Mouse (Mus musculus): ENCODE measurements around the gene Prm2. TPM values are rescaled to one million over a fixed set of nuclear protein-coding genes. Genes with fewer than 3 reads are reported as not detected.

Gene Prm2
- polyA plus RNA-seq (2014; fragmentation: Nextera tagmentation; extraction: Ambion mirVana) = not detected in 2 replicates

DNA sequence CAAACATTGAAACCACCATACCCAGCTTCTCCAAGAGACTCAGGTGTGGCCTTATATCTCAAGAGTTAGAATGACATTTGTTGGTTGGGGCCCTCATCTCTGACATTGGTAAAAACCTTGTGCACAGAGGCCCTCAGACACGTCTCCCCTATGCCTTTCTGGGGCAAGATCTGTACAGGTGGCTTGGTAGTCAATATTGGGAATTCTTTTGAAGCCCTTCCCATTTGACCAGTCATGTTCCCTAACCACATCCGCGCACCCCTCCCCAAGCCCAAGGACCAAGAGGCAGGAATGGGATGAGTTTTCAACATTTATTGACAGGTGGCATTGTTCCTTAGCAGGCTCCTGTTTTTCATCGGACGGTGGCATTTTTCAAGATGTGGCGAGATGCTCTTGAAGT, at the start of gene Prm2:
TSS of gene Prm2 (minus strand) at position 101 of the 400 bp plus-strand sequence.
- no peak for ATAC-seq (replicated peaks; ENCODE audit: low FRiP score)
- Histone ChIP-seq H3K36me3 (ENCODE audit: control insufficient read depth, insufficient read depth, low read length) (no peaks in the 10 kb centered on the region), H3K27ac (ENCODE audit: low read depth, low read length) (no peak within 1 kb of the TSS), H3K4me2 (ENCODE audit: low read depth, low read length, severe bottlenecking) (no peak within 1 kb of the TSS), H3K27me3 (ENCODE audit: control insufficient read depth, insufficient read depth, low read length) (no peaks in the 10 kb centered on the region), H3K4me3 (ENCODE audit: low read depth, low read length) (no peak within 1 kb of the TSS), H3K9ac (ENCODE audit: low read length) (no peak within 1 kb of the TSS), H3K9me3 (ENCODE audit: control insufficient read depth, low read length) (no peaks in the 10 kb centered on the region), H3K4me1 (replicated peaks; ENCODE audit: control insufficient read depth, insufficient read depth, low read length) (no peaks in the 10 kb centered on the region)
- WGBS = 75% methylated on average over 6 of the region's 6 CpGs
- no peak for DNase-seq (ENCODE audit: low spot score)

DNA sequence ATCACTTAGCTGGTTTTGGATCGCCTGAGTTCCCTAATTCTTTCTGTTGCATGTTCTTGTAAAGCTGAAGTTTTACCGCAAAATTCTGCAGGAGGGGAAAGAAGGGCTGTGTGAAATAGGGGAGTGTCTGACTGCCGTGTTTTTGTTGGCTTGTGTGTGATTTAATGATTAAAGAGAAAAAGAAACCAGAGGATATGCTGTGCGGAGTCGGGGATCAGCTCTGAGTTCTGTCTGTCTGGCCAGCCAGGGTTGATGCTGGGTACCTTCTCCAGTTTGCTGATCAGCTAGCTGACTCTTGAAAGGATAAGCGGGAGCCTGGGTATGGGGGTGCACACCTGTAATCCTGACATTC, 48.4 kb upstream of the Prm2 start:
- no peak overlapping the region for H3K9ac ChIP-seq (ENCODE audit: low read length)
- H3K27ac ChIP-seq (ENCODE audit: low read depth, low read length) = no peak overlapping the region
- no peak for DNase-seq (ENCODE audit: low spot score)
- WGBS = 85% methylated on average over 6 of the region's 6 CpGs
- H3K9me3 ChIP-seq (ENCODE audit: control insufficient read depth, low read length) = no peaks in the 10 kb centered on the region
- no peak overlapping the region for H3K4me2 ChIP-seq (ENCODE audit: low read depth, low read length, severe bottlenecking)
- no peaks in the 10 kb centered on the region for H3K36me3 ChIP-seq (ENCODE audit: control insufficient read depth, insufficient read depth, low read length)
- H3K27me3 ChIP-seq (ENCODE audit: control insufficient read depth, insufficient read depth, low read length) = no peaks in the 10 kb centered on the region
- ATAC-seq (replicated peaks; ENCODE audit: low FRiP score) = no peak
- H3K4me1 ChIP-seq (replicated peaks; ENCODE audit: control insufficient read depth, insufficient read depth, low read length) = 0 out of 2 replicates have a peak, but pooled peaks cover 2% of the 10 kb centered on the region
- H3K4me3 ChIP-seq (ENCODE audit: low read depth, low read length) = no peak overlapping the region

DNA sequence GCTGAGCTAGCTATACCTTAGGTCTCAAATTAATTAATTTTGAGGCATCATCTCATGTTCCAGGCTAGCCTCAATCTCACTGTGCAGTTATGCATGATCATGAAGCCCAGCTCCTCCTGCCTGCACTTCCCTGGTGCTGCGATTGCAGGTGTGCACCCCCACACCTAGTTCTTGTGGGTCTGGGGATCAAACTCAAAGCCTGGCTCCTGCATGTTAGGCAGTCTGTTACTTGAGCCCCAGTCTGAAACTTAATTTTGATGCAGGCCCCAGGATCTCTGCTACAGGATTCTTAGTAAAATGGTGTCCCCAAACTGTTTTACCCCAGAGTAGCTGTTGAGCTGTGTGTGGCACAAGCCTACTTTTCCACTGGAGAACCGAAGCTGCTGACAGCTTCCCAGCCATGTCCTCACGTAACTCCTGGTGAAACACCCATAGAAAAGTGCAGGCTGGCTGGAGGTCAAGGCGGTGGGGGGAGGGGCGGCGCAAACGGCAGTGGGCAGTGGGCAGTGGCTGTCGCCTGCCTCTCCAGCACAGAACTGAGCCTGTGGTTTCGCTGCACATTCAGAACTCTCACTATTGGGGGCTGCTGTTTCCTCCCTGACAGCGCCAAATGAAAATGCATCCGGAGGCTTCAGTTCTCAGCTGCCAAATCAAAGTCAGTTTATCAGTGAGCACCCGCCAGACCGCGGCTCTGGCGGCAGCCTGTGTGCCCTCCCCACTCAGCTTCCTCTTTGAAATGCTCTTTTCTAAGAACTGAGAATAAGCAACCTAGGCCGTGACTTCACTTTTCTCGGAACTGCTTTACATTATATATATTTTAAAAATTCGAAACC, 47.8 kb upstream of the Prm2 start:
- ATAC-seq (replicated peaks; ENCODE audit: low FRiP score) (no peak), DNase-seq (ENCODE audit: low spot score) (peak; percentile 63)
- no peak overlapping the region for H3K4me2 ChIP-seq (ENCODE audit: low read depth, low read length, severe bottlenecking)
- no peak overlapping the region for H3K4me3 ChIP-seq (ENCODE audit: low read depth, low read length)
- peak overlapping the region; percentile 16; the same call in 1 of the 2 replicates for H3K9ac ChIP-seq (ENCODE audit: low read length)
- 0 out of 2 replicates have a peak, but pooled peaks cover 2% of the 10 kb centered on the region for H3K4me1 ChIP-seq (replicated peaks; ENCODE audit: control insufficient read depth, insufficient read depth, low read length)
- H3K27me3 ChIP-seq (ENCODE audit: control insufficient read depth, insufficient read depth, low read length) = no peaks in the 10 kb centered on the region
- H3K27ac ChIP-seq (ENCODE audit: low read depth, low read length) = no peak overlapping the region
- no peaks in the 10 kb centered on the region for H3K36me3 ChIP-seq (ENCODE audit: control insufficient read depth, insufficient read depth, low read length)
- no peaks in the 10 kb centered on the region for H3K9me3 ChIP-seq (ENCODE audit: control insufficient read depth, low read length)
- 32% methylated on average over 18 of the region's 18 CpGs for WGBS

DNA sequence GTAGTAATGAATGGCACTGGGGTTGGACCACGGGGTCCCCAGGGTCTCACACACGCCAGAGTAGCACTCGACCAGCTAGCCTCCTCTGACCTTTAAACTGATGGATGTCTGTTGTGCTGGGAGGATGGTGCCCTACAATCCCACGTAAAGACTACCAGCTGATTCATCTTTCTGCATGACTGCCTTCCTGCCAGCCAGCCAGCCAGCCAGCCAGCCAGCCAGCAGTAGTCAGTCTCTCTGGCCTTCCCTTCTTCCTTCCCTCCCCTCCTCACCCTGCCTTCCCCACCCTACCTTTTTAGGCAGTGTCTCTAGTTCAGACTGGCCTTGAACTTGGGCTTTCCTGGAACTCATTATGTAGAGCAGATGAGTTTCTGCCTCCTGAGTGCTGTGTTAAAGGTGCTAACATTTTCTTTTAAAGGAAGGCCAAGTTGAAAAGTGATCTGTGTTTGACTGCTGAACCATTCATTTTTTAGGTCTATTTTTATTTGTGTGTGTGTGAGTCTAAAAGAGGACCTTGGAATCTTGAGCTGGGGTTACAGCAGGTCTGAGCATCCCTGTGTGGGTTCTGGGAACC, 46.4 kb upstream of the Prm2 start:
- H3K9ac ChIP-seq (ENCODE audit: low read length) = no peak overlapping the region
- H3K27me3 ChIP-seq (ENCODE audit: control insufficient read depth, insufficient read depth, low read length) = no peaks in the 10 kb centered on the region
- WGBS = 72% methylated on average over 4 of the region's 4 CpGs
- no peak for ATAC-seq (replicated peaks; ENCODE audit: low FRiP score)
- peaks cover 7% of the 10 kb centered on the region; the same call in 1 of the 2 replicates for H3K4me1 ChIP-seq (replicated peaks; ENCODE audit: control insufficient read depth, insufficient read depth, low read length)
- no peaks in the 10 kb centered on the region for H3K36me3 ChIP-seq (ENCODE audit: control insufficient read depth, insufficient read depth, low read length)
- no peak for DNase-seq (ENCODE audit: low spot score)
- no peak overlapping the region for H3K4me3 ChIP-seq (ENCODE audit: low read depth, low read length)
- no peak overlapping the region for H3K27ac ChIP-seq (ENCODE audit: low read depth, low read length)
- H3K9me3 ChIP-seq (ENCODE audit: control insufficient read depth, low read length) = no peaks in the 10 kb centered on the region
- no peak overlapping the region for H3K4me2 ChIP-seq (ENCODE audit: low read depth, low read length, severe bottlenecking)

DNA sequence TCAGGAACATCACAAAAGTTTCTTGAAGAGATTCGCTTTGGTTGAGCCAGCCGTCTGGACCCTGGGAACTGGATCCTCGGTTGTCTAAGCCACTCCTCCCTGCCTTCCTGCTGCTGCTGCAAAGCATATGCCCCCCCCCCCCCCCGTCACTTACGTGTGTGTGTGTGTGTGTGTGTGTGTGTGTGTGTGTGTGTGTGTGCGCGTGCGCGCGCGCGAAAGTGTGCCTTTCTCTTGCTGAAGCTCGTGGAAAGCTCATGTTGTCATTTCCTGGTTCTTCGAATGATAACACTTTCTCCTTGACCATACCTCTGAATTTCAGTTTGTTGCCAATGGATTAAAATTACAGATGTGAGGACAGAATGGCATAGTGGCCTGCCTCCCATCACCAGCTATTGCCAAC, 44.1 kb upstream of the Prm2 start:
- H3K4me2 ChIP-seq (ENCODE audit: low read depth, low read length, severe bottlenecking) = no peak overlapping the region
- no peaks in the 10 kb centered on the region for H3K27me3 ChIP-seq (ENCODE audit: control insufficient read depth, insufficient read depth, low read length)
- H3K9ac ChIP-seq (ENCODE audit: low read length) = no peak overlapping the region
- no peaks in the 10 kb centered on the region for H3K36me3 ChIP-seq (ENCODE audit: control insufficient read depth, insufficient read depth, low read length)
- peaks cover 7% of the 10 kb centered on the region; the same call in 1 of the 2 replicates for H3K4me1 ChIP-seq (replicated peaks; ENCODE audit: control insufficient read depth, insufficient read depth, low read length)
- no peak overlapping the region for H3K27ac ChIP-seq (ENCODE audit: low read depth, low read length)
- no peak for DNase-seq (ENCODE audit: low spot score)
- no peaks in the 10 kb centered on the region for H3K9me3 ChIP-seq (ENCODE audit: control insufficient read depth, low read length)
- no peak for ATAC-seq (replicated peaks; ENCODE audit: low FRiP score)
- no peak overlapping the region for H3K4me3 ChIP-seq (ENCODE audit: low read depth, low read length)
- WGBS = 95% methylated on average over 12 of the region's 14 CpGs

DNA sequence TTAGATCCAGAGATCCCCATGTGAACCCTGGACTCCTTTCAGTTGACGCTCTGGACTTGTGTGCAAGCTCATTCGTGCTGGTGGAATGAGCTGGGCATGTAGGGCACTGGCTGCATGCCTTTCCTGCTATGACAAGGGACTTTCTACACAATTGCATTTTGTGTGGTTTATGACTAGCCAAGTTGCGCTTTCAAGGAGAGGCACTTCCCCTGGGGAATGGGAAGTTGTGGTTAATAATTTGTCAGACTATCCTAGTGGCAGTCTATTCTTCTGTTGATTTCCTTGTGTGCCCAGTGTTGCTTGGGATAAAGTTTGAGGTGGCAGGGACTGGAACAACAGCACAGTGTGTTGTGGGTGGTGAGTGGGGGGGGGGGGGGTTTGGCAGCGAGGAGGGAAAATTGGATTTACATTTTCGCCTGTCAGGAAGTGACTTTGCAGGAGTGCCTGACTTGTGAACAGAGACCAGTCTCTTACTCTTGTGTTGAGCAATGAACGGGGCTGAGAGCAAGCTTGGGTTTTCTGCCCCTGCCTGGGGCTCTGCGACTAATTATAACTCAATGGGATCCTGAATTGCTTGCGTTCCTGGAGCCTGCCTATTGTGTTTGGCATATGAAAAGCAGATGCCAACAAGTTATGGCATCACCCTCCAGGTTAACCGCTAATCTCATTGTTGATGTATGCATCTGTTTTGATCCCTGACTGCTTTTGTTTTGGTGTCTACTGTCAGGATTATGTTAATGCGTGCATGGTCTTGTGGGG, 42.7 kb upstream of the Prm2 start:
- no peak overlapping the region for H3K9ac ChIP-seq (ENCODE audit: low read length)
- 60% methylated on average over 10 of the region's 10 CpGs for WGBS

DNA sequence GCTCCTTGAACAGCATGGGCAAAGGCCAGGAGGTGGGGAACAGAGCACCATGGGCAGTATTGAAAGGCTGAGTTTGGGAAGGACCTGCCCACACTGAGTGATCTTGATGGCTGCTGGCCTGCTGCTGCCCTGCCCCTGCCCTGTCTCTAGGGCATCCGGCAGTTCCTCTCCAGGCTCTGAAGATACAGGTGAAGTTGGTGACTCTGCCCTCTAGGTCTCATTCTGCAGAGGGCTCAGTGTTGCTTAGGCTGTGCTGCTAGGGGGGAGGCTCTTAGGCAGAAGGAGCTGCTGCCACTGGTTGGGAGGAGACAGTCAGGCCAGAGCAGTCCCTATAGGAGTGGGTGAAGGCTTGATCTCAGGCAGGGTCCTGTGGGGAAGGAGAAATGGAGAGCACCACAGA, 42.0 kb upstream of the Prm2 start:
- WGBS = 79% methylated on average over 1 of the region's 1 CpGs
- H3K4me2 ChIP-seq (ENCODE audit: low read depth, low read length, severe bottlenecking) = no peak overlapping the region
- no peak overlapping the region for H3K4me3 ChIP-seq (ENCODE audit: low read depth, low read length)
- no peaks in the 10 kb centered on the region for H3K36me3 ChIP-seq (ENCODE audit: control insufficient read depth, insufficient read depth, low read length)
- H3K9ac ChIP-seq (ENCODE audit: low read length) = no peak overlapping the region
- ATAC-seq (replicated peaks; ENCODE audit: low FRiP score) = no peak
- no peaks in the 10 kb centered on the region for H3K9me3 ChIP-seq (ENCODE audit: control insufficient read depth, low read length)
- H3K4me1 ChIP-seq (replicated peaks; ENCODE audit: control insufficient read depth, insufficient read depth, low read length) = peaks cover 4% of the 10 kb centered on the region; the same call in 1 of the 2 replicates
- no peaks in the 10 kb centered on the region for H3K27me3 ChIP-seq (ENCODE audit: control insufficient read depth, insufficient read depth, low read length)
- no peak overlapping the region for H3K27ac ChIP-seq (ENCODE audit: low read depth, low read length)
- no peak for DNase-seq (ENCODE audit: low spot score)

More for the DNA sequence above, 42.7 kb upstream of the Prm2 start:
- Histone ChIP-seq H3K4me2 (ENCODE audit: low read depth, low read length, severe bottlenecking) (no peak overlapping the region), H3K27me3 (ENCODE audit: control insufficient read depth, insufficient read depth, low read length) (no peaks in the 10 kb centered on the region), H3K27ac (ENCODE audit: low read depth, low read length) (no peak overlapping the region), H3K4me3 (ENCODE audit: low read depth, low read length) (no peak overlapping the region), H3K36me3 (ENCODE audit: control insufficient read depth, insufficient read depth, low read length) (no peaks in the 10 kb centered on the region), H3K9me3 (ENCODE audit: control insufficient read depth, low read length) (no peaks in the 10 kb centered on the region), H3K4me1 (replicated peaks; ENCODE audit: control insufficient read depth, insufficient read depth, low read length) (peaks cover 4% of the 10 kb centered on the region; the same call in 1 of the 2 replicates)
- no peak for DNase-seq (ENCODE audit: low spot score)
- no peak for ATAC-seq (replicated peaks; ENCODE audit: low FRiP score)

DNA sequence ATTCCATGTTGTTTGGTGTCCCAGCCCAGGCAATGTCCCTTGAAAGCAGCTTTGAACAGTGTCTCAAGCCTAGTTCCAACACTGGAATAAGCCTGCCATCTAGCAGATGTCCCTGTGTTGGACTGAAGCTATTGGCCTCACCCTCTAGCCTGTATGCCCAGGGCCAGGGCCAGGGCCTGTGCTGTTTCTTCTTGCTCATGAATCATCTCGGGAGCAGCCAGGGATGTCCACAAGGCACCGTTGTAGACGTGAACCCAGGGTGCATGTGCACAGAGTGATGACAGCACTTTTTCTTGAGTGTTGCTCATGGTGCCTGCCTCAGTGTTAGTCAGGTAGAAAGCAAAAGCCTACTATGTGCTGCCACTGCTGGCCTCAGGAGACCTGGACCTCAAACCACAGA, 41.3 kb upstream of the Prm2 start:
- no peaks in the 10 kb centered on the region for H3K9me3 ChIP-seq (ENCODE audit: control insufficient read depth, low read length)
- no peaks in the 10 kb centered on the region for H3K36me3 ChIP-seq (ENCODE audit: control insufficient read depth, insufficient read depth, low read length)
- no peaks in the 10 kb centered on the region for H3K27me3 ChIP-seq (ENCODE audit: control insufficient read depth, insufficient read depth, low read length)
- no peak overlapping the region for H3K9ac ChIP-seq (ENCODE audit: low read length)
- WGBS = 88% methylated on average over 3 of the region's 3 CpGs
- H3K4me1 ChIP-seq (replicated peaks; ENCODE audit: control insufficient read depth, insufficient read depth, low read length) = peaks cover 4% of the 10 kb centered on the region; the same call in 1 of the 2 replicates
- no peak overlapping the region for H3K4me2 ChIP-seq (ENCODE audit: low read depth, low read length, severe bottlenecking)
- ATAC-seq (replicated peaks; ENCODE audit: low FRiP score) = no peak
- DNase-seq (ENCODE audit: low spot score) = no peak
- no peak overlapping the region for H3K4me3 ChIP-seq (ENCODE audit: low read depth, low read length)
- H3K27ac ChIP-seq (ENCODE audit: low read depth, low read length) = no peak overlapping the region

All from forebrain, embryonic 11.5 days (tissue).